Mouse (Mus musculus) spleen, adult 2 months (tissue): ENCODE data around the gene Smim13. TPM values are rescaled to one million over a fixed set of nuclear protein-coding genes. Genes with fewer than 3 reads are reported as not detected.
"Not testable (repeated sequence)": the region's sequence is repeated elsewhere in the genome, so short reads cannot be mapped to it uniquely, and the experiment has no call there.

ENCODE experiments used
- DNase-seq, 2 experiments: peaks; one replicate each; pipeline versions ENCODE4 v3.0.0 to v3.0.0-alpha.2; 2012 to 2021; ENCODE audit warnings: low spot score in 2 of 2, low read depth in 1 of 2
- H3K27ac ChIP-seq: fragments of 200-500 bp; 2 replicates; pipeline ENCODE4 v1.5.1; 2012; ENCODE audit warnings: low read length, inconsistent platforms; ENCODE audit not compliant: insufficient read depth
- H3K27me3 ChIP-seq: fragments of 200-500 bp; 2 replicates; pipeline ENCODE4 v1.6.1; 2012; ENCODE audit warnings: mild to moderate bottlenecking, moderate library complexity, low read length, inconsistent platforms; ENCODE audit not compliant: control insufficient read depth, insufficient read depth
- H3K36me3 ChIP-seq: fragments of 200-500 bp; 2 replicates; pipeline ENCODE4 v1.6.1; 2012; ENCODE audit warnings: mild to moderate bottlenecking, low read length, inconsistent platforms; ENCODE audit not compliant: control insufficient read depth, insufficient read depth
- H3K4me1 ChIP-seq: fragments of 200-500 bp; 2 replicates; pipeline ENCODE4 v1.6.1; 2011; ENCODE audit warnings: inconsistent platforms; ENCODE audit not compliant: control insufficient read depth, insufficient read depth, insufficient read length
- H3K4me3 ChIP-seq: fragments of 200-500 bp; 2 replicates; pipeline ENCODE4 v1.5.1; 2011; ENCODE audit warnings: mild to moderate bottlenecking, inconsistent platforms; ENCODE audit not compliant: insufficient read depth, insufficient read length; ENCODE audit errors: extremely low read depth
- CTCF ChIP-seq: fragments of 200-500 bp; IDR thresholded peaks from 2 replicates; pipeline ENCODE4 v1.5.1; 2011; ENCODE audit warnings: mild to moderate bottlenecking, inconsistent platforms; ENCODE audit not compliant: insufficient read depth, insufficient read length, insufficient replicate concordance; ENCODE audit errors: extremely low read depth
- POLR2A ChIP-seq: fragments of 200-500 bp; IDR thresholded peaks from 2 replicates; pipeline ENCODE4 v1.6.1; 2011; ENCODE audit warnings: low read depth, low read length, inconsistent platforms
- WGBS: fragments of 180-500 bp; shearing (Covaris S2); methylation state at CpG from one replicate; pipeline ENCODE4 v1.1.7; 2018; 5-methylcytosine and 5-hydroxymethylcytosine counted together
- polyA plus RNA-seq: library from polyadenylated mRNA; depleted of rRNA; stranded (reverse); fragments of >200 nt; gene quantifications from 2 replicates; pipeline ENCODE4 v1.2.3, GENCODE M21; 2012

Smim13 gene
- polyA plus RNA-seq, 1 experiment = 2.2 TPM

GRCm38 (mm10) chr13:41251667-41252066, 2.0 kb downstream of the Smim13 start:
- no peak overlapping the region for H3K27ac ChIP-seq
- 86% methylated on average over 5 of the region's 5 CpGs for WGBS
- DNase-seq = no peak
- H3K27me3 ChIP-seq = no peaks in the 10 kb centered on the region
- H3K36me3 ChIP-seq = no peaks in the 10 kb centered on the region
- TF ChIP-seq POLR2A (no peak), CTCF (no peak)
- no peaks in the 10 kb centered on the region for H3K4me1 ChIP-seq
- H3K4me3 ChIP-seq = no peak overlapping the region

GRCm38 (mm10) chr13:41252141-41252540, 2.5 kb downstream of the Smim13 start:
- Histone ChIP-seq H3K4me1 (no peaks in the 10 kb centered on the region), H3K27me3 (no peaks in the 10 kb centered on the region), H3K4me3 (no peak overlapping the region), H3K36me3 (no peaks in the 10 kb centered on the region), H3K27ac (no peak overlapping the region)
- WGBS = 91% methylated on average over 6 of the region's 6 CpGs
- DNase-seq = no peak
- TF ChIP-seq POLR2A (no peak), CTCF (no peak)

DNA sequence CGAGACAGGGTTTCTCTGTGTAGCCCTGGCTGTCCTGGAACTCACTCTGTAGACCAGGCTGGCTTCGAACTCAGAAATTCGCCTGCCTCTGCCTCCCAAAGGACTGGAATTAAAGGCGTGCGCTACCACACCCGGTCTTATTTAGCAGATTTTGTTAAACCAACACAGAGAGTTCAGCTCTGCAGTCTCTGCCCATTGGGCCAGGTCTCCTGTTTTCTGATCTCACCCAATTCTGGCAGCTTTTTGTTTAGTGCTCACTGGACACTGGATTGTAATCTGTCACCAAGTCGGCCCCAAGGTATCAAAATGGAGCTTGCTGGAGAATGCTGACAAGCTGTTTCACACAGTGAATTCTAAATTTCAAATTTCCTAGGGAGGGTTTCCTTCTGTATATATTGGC, 3.1 kb downstream of the Smim13 start:
- 92% methylated on average over 7 of the region's 7 CpGs for WGBS
- no peak for DNase-seq
- no peaks in the 10 kb centered on the region for H3K36me3 ChIP-seq
- no peak for TF ChIP-seq CTCF
- no peak for TF ChIP-seq POLR2A
- H3K27me3 ChIP-seq = no peaks in the 10 kb centered on the region
- no peaks in the 10 kb centered on the region for H3K4me1 ChIP-seq
- H3K4me3 ChIP-seq = no peak overlapping the region
- H3K27ac ChIP-seq = no peak overlapping the region

DNA sequence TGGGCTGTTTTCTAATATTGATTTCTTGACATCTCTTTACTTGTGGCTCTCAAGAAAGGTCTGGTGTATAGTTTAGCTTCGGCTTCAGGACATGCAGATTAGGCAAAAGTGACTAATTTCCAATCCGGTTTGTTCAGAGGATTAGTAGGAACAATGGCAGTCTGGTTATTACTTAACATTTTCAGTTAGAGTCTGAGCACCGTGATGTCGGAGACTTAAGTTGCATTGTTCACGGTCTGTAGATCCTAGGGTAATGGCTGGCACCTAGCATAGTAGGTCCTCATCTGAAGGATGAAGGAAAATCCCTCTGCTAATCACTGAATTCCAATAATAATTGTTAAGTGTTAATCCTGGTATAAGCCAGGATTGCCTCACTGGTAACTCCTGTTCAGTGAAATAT, 6.5 kb downstream of the Smim13 start:
- 95% methylated on average over 5 of the region's 5 CpGs for WGBS

DNA sequence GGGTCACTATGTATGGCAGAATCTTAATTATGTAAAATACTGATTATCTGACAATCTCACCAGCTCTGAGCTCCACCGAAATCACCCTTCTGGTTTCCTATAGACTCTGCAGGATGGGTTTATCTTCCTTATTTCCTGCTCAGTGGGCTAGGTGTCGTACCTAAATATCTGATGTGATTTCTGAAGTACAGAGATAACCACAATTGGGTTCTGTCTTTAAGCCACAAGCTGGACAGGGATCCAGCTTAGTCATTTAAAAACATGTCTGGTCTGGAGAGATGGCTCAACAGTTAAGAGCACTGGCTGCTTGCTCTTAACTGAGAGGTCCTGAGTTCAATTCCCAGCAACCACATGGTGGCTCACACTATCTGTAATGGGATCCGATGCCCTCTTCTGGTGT, 7.3 kb downstream of the Smim13 start:
- no peaks in the 10 kb centered on the region for H3K36me3 ChIP-seq
- no peak overlapping the region for H3K27ac ChIP-seq
- WGBS = 76% methylated on average over 3 of the region's 3 CpGs
- no peak for TF ChIP-seq POLR2A
- TF ChIP-seq CTCF = no peak
- H3K4me3 ChIP-seq = no peak overlapping the region
- no peaks in the 10 kb centered on the region for H3K27me3 ChIP-seq
- DNase-seq = no peak
- no peaks in the 10 kb centered on the region for H3K4me1 ChIP-seq

More for the DNA sequence above, 6.5 kb downstream of the Smim13 start:
- Histone ChIP-seq H3K27ac (no peak overlapping the region), H3K4me1 (no peaks in the 10 kb centered on the region), H3K36me3 (no peaks in the 10 kb centered on the region), H3K27me3 (no peaks in the 10 kb centered on the region), H3K4me3 (no peak overlapping the region)
- TF ChIP-seq POLR2A (no peak), CTCF (no peak)
- DNase-seq = no peak

GRCm38 (mm10) chr13:41257851-41258250, 8.2 kb downstream of the Smim13 start:
- Histone ChIP-seq H3K27ac (no peak overlapping the region), H3K27me3 (no peaks in the 10 kb centered on the region), H3K4me1 (no peaks in the 10 kb centered on the region), H3K36me3 (no peaks in the 10 kb centered on the region), H3K4me3 (no peak overlapping the region)
- TF ChIP-seq POLR2A (no peak), CTCF (no peak)
- 89% methylated on average over 4 of the region's 4 CpGs for WGBS
- DNase-seq = no peak

DNA sequence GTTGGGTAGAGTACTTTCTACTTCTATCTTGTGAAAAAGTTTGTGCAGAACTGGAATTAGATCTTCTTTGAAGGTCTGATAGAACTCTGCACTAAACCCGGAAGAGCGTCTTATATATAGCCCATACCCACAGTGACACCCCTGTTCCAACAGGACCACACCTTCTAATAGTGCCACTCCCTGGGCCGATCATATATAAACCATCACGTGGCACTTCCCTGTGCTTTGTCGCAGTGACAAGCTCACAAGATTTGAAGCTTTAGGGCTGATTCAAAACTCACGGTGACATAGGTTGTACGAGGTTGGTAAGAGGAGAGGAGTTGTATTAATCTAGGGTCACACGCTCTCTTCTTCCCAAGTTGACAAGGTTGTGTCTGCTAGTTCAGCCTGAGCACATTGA, 12.0 kb downstream of the Smim13 start:
- not testable (repeated sequence) for H3K36me3 ChIP-seq, H3K27ac ChIP-seq, H3K27me3 ChIP-seq, DNase-seq, H3K4me1 ChIP-seq, H3K4me3 ChIP-seq
- WGBS = 89% methylated on average over 8 of the region's 8 CpGs
